Mouse (Mus musculus) ES-CJ7 (cell line): ENCODE results near the gene Rab1a.

Experiments
- DNase-seq: peaks from one replicate; pipeline ENCODE4 v3.0.0; 2011; ENCODE audit warnings: low read depth, low spot score

Rab1a gene

DNA sequence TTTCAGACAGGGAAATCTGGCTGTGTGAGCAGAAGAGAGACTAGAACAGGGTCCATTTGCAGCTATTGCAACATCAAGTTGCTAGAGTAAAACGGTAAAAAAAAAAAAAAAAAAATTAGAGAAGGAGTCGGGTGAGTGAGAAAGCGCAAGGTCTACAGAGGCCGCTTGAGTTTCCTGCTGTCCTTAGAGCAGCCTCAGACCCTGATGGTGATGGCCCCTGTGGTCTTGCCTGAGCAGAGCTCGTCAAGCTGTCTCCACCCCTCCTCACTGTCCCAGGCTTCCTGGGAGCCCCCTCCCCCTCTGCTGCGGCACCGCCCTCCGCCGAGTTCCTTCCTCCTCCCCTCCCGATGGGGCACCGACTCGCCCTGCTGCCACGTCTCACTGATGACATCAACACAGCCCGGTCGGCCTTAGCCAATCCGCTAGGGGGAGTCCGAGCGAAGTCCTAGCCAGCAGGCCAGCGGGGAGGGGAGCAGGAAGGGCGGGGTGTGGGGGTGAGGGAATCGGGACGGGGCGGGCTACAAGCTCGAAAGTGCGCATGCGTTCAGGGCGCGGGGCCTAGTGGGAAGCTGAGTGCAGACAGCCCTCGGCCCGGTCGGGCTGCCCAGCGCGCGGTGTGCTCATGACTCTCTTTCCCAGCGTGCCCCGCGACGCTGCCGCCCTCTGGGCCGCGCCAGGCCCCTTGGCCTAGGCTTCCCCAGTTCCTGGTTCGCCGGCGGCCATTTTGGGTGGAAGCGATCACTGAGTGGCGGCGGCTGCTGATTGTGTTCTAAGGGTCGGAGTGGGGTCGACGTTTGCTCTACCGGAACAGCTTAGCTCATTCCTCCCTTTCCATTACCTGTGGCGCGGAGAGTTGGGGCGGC, at the start of gene Rab1a:
TSS of gene Rab1a (plus strand) at position 720 of the 863 bp plus-strand sequence.
- DNase-seq, result peak; percentile 100

DNA sequence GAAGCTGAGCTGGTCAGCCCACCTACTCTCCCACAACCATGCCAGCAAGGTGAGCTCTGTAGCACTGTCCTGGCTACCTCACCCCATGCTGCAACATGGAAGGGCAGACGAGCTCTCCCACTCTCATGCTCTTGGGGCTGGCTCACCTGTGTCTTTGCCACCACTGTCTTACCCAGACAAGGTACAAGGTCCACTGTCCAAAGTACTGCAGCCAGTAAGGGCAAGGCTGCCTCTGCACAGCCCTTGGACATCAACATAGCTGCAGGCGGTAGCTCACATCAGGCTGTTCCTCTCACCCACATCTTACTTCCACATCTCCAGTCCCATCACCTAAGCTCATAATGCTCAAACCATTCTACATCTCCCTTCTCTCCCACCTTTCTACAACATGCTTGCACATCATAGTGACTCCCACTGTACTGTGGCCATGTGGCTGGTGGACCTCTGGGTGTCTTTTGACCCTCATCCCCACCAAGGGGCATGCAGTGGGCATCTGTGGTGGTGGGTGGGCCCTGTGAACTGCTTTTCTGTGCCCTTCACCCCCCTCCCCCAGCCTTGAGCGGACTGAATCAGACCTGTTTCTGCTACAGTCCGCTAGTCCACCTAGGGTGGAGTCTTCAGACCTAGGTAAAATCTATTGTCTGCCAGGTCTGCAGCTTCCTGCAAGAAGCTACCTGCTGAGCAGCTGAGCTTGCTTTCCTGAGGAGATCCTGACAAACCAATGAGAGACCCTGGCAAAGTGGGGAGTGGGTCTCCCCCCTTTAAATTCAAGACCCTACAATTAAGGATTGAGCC, 48.9 kb upstream of the Rab1a start:
- peak; percentile 84 for DNase-seq

DNA sequence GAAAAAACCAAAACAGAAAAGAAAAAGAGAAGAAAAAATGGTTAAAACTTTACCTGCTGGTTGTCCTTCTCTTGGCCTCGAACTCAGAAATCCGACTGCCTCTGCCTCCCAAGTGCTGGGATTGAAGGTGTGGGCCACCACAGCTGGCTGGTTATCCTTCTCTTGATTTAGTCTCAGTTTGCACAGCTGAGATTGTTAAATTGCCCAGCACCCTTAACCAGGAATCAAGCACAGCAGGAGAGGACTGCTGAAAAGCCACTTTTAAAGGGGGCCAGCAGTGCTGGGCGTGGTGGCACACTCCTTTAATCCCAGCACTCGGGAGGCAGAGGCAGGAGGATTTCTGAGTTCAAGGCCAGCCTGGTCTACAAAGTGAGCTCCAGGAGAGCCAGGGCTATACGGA, 47.7 kb upstream of the Rab1a start:
- peak; percentile 73 for DNase-seq

DNA sequence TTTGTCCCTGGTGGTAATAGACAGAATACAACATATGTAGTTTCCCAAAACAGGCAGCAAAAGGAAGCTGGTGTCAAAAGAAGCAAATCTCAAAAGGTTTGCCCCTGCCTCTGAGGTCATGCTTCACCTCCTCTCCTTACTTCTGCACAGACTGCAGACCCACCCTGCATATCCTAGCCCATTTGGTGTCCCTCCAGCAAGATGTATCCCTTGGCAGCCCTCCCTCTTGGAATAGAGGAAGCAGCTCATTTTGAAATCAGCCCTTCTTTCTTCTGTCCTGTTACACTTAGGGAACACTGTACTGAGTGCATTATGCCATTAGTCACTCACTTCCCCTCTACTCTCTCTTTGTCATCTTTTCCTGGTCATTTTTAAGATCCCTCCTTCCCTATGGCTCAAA, 42.4 kb upstream of the Rab1a start:
- DNase-seq, result no peak

DNA sequence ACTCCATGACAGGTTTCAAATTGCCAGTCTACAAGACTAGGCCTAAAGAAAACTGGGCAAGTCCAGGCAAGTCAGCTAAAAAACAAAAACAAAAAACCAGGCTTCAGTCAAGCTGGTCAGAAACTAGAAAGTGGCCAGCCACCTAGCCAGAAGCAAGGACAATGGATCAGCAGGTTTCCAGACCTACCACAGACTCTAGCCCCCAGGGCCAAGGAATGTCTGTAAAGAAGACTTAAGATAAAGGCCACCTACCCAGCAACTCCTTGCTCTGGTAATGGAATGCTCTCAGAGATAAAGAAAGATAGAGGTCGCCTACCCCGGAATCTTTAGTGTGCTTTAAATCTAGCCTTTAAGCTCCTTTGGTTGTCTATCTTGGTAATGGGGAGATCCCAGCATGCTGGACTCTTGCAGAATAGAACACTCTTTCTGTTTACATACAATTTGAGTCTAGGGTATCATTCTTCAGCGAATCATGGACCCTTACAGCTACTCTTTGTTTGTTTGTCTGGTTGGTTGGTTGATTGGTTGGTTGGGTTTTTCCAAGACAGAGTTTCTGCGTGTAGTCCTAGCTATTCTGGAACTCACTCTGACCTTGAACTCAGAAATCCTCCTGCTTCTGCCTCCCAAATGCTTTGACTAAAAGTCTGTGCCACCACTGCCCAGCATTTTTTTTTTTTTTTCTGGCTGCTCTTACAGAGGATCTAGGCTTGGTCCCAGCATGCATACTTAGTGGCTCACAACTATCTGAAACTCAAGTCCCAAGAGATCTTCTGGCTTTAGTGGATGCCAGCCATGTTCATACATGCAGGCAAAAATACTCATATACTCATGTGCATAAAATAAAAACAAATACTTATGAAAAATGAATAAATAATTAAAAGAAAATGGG, 36.0 kb upstream of the Rab1a start:
- DNase-seq, result peak; percentile 85

DNA sequence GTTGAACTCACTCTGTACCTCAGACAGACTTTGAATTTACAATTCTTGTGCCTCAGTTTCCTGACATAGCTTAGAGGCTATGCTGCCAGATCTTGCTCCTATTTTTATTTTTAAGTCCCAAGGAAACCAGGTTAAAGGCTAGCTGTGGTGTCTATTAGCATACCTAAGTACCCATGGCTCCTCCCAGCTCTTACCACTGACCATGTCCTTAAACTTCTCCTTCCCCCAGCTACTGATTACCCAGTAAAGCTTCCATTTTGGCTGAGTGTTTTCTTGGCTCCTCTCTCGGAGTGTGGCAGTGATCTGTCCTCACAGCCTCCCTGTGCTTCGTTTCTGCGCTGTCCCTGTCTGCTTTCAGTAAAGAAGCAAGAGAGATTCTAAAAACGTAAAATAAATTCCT, 35.2 kb upstream of the Rab1a start:
- peak; percentile 77 for DNase-seq

DNA sequence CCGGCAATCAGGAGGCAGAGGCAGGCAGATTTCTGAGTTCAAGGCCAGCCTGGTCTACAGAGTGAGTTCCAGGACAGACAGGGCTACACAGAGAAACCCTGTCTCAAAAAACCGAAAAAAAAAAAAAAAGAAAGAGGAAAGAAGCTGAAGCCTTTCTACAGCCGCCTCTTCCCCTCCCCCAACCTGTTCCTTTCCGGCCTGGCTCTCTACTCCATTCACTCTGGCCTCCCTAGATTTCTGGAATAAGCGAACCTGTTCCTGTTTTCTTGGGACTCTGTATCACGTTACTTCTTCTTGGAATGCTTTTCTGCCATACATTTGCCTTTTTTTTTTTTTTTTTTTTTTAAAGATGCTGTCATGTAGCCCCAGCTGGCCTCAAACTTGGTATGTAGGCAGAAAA, 34.8 kb upstream of the Rab1a start:
- peak; percentile 63 for DNase-seq

DNA sequence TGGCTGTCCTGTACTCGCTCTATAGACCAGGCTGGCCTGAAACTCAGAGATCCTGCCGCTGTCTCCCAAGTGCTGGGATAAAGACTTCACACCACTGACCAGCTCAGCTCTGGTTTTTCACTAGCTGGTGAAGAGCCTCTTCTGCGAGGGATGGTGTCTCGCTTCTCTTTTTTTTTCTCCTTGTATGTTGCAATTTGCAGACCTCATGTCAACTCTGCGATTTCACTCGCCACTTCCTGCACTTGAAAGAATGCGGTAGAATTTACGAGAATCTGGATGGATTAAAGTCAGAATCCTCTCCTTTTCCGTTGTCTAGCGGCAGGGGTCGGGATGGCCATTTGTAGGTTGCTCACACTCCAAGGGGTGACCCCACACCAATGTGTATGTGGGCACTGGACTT, 32.3 kb upstream of the Rab1a start:
- DNase-seq, result no peak

DNA sequence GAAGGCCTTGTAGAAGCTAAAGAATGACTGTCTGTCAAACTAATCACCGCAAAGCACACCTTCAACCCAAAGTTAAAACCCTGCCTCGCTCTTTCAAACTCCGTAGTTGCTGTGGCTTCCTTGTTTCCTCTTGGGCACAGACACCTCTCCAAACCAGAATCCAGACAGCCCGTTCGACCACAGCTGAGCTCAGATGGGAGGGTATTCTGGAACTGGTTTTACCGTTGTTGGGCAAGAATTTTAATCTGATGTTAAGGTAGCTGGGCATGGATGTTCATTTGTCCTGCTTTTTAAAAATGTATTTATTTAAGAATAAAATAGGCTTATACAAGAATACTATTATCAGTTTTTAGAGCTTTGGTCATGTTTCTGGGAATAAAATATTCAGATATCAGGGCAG, 14.0 kb upstream of the Rab1a start:
- DNase-seq, result no peak

DNA sequence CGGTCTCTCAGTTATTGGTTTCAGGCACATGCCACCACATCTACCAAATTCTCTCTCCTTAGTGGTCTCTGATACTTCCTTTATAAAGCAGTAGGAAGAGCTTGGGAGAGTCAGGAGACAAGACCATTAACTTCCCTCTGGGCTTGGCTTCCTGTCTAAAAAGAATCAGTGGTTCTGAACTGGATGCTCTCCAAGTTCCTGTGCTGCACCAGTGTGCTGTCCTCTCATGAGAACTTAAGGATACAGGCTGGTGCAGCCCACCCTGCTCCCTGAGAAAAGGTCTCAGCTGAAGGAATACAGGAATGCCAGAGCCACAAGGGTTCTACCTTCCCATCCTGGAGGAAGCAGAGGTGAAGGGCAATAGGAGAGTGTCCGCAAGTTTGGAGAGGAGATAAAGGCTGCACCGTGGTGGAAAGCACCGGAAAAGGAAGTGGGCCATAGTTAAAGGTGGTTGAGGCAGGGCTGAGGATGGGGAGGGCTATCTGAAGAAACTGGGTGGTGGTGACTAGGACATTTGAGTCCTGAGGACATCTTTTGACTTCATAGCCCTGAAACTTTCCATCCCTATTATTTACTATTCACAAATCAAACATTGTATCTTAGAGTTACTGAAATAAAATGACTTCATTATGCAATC, 8.0 kb upstream of the Rab1a start:
- no peak for DNase-seq

DNA sequence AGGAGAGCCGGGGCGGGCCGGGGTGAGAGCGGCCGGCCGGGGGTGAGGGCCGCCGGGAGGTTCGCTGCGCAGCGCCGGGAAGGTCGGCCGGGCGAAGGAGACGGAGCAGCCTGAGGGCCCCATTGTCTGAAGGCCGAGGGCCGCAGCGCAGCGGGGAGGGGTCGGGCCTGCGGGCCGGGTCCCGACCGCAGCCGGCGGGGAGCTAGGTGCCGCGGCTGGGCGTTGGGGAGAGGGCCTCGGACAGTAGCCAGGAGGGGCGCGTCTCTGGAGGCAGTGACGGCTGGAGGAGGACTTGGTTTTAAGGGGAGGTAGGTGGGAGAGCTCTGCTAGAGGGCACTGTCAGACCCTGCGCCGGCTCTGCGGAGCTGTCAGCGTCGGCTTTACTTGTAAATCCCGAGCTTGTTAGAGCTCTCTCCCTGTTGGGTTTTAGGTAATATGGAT, 449 bp downstream of the Rab1a start:
- DNase-seq, result peak; percentile 44

DNA sequence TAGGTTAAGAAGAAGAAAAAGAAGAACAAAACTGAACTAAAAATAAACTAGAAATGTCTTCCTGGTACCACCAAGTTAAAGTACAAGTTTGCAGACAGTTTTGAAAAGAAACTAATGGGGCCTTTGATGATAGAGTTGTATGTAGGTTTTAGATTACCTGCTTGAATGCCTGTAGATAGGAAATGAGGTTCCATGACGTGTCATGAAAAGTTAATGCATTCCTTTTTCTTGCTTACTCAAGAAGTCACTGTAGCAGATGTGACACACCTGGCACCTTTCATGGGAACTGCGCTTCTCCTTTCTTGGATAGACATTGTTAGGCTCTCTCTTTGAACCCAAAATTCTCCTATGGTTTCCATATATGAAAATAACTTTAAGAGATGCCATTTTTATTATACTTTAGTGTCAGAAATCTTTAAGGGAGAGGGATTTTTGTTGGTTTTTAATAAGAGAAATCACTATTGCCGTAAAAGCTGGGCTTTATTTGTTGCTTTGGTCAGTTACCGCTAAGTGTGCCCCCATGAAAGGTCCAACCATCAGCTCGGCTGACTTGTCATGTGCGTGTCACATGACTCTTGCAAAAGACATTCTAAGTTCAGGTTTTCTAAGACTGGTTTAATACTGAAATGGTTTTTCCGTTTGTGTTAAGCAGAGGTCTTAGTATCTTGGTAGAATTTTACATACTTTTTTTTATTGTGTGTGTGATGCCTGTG, 1.2 kb downstream of the Rab1a start:
- DNase-seq, result no peak

DNA sequence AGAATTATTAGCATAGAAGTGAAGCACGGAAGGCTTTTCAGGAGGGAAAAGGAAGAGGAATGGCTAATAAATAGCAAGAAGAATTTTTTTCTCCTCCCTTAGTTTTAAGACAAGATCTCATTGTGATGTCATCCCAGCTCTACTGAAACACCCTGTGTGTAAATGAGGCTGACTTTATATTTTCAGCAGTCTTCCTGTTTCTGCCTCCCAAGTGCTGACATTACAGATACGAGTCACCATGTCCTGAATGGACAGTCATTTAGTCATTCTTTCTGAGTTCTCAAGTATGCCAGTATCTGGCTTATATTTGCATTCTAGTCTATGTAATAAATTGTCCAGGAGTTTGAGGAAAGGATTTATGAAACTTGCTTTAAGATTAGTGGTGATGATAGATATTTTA, 3.1 kb downstream of the Rab1a start:
- DNase-seq, result no peak

DNA sequence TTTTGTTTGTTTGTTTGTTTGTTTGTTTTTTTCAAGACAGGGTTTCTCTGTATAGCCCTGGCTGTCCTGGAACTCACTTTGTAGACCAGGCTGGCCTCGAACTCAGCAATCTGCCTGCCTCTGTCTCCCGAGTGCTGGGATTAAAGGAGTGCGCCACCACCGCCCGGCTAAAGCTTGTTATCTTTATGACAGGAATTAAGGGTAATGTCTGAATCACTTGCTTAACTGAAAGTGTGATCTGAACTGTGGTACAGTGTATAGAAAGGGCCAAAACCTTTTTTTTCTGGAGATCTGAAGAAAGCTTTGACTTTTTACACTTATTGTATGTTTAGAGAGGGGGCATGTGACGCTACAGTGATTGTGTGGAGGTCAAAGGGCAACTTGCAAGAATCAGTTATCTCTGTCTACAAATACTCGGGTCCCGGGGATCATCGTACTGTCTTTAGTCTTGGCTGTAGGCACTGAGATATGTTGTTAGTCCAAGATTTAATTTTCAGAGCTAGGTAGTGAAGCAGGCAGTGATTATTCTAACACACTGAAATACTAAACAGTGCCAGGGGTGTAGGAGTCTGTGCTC, 3.7 kb downstream of the Rab1a start:
- DNase-seq, result no peak

DNA sequence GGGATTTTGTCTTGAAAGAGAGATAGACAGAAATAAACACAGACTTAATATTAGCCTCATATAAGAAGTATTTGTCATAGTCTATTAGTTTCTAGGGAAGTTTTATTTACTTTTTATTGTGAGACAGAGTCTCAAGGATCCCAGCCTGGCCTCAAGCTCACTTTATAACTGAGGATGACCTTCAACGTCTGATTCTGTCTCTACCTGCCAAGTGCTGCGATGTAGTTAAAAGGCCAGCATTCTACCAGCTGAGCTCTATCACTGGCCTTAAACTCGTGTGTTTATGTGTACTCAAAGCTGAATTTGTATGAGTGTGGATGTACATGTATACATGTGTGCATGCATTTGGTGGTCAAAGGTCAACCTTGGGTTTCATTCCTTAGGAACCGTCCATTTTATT, 4.3 kb downstream of the Rab1a start:
- no peak for DNase-seq

DNA sequence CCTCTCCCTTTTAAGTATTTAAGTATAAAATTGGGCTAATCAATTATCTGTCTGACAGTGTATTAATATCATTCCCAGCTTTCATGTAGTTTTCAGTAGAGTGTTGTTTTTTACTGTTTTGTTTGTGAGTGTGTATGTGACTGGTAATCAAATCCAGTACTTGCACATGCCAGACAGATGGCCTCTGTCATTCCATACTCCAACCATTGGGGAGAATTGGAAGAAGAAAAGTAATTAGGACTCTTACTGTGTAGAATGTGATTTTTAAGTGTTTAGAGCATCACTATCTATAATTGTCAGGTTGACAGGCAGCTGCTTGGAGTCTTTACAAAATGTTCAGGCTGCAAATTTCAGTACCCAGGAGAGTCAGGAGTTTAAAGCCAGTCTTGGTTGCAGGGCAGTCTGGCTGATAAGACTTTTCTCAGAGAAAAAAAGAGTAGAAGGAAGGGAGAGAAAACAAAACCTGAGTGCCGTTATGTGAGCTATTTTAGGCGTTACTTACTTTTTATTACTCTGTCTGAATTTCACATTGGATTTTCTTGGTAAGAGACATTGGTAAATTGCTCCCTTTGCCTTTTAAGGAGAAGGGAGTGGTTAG, 5.5 kb downstream of the Rab1a start:
- DNase-seq, result no peak

DNA sequence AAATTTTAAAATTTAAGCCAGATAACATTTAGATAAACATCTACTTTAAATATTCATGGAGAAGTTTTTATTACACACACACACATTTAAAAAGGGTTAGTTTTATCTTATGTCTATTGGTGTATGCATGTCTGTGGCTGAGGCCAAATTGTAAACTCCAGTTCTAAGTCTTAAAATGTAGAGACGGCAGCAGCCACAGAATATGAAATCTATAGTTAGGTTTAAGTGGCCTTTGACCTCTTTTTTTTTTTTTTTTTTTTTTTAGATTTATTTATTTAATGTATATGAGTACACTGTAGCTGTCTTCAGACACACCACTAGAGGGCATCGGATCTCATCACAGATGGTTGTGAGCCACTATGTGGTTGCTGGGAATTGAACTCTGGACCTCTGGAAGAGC, 6.4 kb downstream of the Rab1a start:
- DNase-seq, result no peak

DNA sequence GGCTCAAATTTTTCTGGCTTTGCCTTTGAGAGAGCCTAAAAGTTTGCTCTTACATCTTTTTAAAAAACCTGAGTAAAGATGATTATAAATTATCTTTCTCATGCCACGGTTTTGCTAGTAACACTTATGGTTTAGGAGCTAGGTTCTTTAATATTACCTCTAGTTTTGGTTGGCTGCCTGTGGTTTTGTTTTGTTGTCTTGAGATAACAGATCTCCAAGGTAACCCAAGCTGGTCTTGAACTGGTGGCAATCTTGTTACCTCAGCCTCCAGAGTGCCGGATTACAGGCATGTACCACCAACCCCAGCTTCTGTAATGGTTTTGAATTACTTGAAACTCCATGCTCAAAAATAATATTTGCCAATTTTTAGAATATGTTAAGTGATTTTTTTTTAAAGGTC, 10.6 kb downstream of the Rab1a start:
- no peak for DNase-seq

DNA sequence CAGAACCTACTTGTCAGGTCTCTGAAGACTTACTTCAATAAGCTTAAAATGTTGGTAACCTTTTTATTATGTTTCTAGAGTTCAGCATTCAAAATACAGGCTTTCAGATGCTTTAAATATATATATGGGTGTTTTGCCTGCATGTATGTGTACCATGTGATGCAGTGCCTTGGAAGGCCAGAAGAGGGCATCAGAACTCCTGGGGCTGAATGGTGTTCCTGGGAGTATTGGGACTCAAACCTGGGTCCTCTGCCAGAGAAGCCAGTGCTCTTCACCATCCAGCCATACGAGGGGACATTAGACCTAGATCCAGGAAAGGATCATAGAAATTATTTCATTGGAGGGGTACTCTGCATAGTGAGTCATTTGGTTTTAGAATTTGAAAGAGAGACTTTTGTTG, 13.5 kb downstream of the Rab1a start:
- peak; percentile 66 for DNase-seq

DNA sequence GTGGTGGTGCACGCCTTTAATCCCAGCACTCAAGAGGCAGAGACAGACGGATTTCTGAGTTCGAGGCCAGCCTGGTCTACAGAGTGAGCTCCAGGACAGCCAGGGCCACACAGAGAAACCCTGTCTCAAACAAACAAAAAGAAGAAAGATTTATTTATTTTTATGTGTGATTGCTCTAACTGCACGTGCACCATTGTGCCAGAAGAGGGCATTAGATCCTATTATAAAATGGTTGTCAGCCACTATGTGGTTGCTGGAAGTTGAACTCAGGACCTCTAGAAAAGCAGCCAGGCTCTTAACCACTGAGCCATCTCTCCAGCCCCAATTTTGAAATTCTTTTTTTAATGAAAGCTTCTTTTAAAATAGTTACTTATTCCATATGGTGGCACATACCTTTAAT, 15.2 kb downstream of the Rab1a start:
- peak; percentile 38 for DNase-seq
